Mouse (Mus musculus) bone marrow macrophage, adult 2 months (primary cell): ENCODE results near the gene Gm5862. TPM values are rescaled to one million over a fixed set of nuclear protein-coding genes. Genes with fewer than 3 reads are reported as not detected.
"Not testable (repeated sequence)": the region's sequence is repeated elsewhere in the genome, so short reads cannot be mapped to it uniquely, and the experiment has no call there.

Source experiments
- H3K27ac ChIP-seq: 2 replicates; pipeline ENCODE4 v1.5.1; 2012; ENCODE audit warnings: low read depth, low read length; ENCODE audit not compliant: insufficient read depth
- H3K4me1 ChIP-seq: 2 replicates; pipeline ENCODE4 v1.6.1; 2012; ENCODE audit warnings: low read length; ENCODE audit not compliant: control insufficient read depth, insufficient read depth
- H3K4me3 ChIP-seq: 2 replicates; pipeline ENCODE4 v1.5.1; 2012; ENCODE audit warnings: mild to moderate bottlenecking, low read length, moderate library complexity; ENCODE audit not compliant: insufficient read depth
- CTCF ChIP-seq: IDR thresholded peaks from 2 replicates; pipeline ENCODE4 v1.5.1; 2012; ENCODE audit warnings: low read depth, mild to moderate bottlenecking, low read length, moderate library complexity
- POLR2A ChIP-seq: IDR thresholded peaks from 2 replicates; pipeline ENCODE4 v1.6.1; 2012; ENCODE audit warnings: mild to moderate bottlenecking, low read depth, low read length, borderline replicate concordance
- polyA plus RNA-seq: library from polyadenylated mRNA; stranded (reverse); fragments of >200 nt; gene quantifications from 2 replicates; pipeline ENCODE4 v1.2.4, GENCODE M21; 2012; ENCODE audit not compliant: missing spikeins, insufficient read depth, insufficient read length

Gm5862 gene
- polyA plus RNA-seq = not detected in 2 replicates

DNA sequence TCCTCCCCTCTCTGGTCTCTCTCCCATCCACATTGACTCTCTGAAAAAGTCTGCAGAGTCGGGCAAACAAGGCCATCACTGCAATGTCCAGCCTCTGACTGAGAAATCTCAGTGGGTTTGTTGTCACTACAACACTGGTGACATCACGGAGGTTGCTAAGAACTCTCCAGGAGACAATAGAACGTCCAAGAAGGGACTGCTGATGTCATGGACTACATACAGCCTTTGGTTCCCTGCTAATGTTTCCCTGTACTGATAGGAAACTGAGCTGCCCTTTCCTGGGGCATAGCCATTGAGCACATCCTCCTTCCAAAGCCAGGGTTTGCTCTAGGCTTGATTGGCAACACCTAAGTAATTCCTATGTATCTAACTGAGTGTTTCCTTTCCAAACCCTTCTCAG lies at the start of gene Gm5862:
Gene Gm5862, minus strand, starts transcription at position 101 of the 400 bp plus-strand sequence.
- not testable (repeated sequence) for H3K4me3 ChIP-seq, H3K4me1 ChIP-seq, H3K27ac ChIP-seq

DNA sequence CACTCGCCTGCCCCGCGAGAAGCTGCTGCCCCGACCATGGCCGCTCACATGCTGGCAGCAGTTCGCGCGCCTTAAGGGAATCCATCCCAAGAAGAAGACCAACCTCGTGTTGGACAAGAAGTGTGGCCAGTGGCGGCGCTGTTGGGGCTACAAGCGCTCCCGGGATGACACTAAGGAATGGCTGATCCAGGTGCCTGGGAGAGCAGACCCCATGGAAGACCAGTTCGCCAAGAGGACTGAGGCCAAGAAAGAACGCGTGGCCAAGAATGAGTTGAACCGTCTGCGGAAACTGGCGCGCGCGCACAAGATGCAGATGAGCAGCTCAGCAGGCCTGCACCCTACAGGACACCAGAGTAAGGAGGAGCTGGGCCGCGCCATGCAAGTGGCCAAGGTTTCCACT lies 48.0 kb upstream of the Gm5862 start:
- no peak overlapping the region for H3K27ac ChIP-seq
- H3K4me3 ChIP-seq = no peak overlapping the region
- TF ChIP-seq POLR2A (no peak), CTCF (no peak)
- no peaks in the 10 kb centered on the region for H3K4me1 ChIP-seq

DNA sequence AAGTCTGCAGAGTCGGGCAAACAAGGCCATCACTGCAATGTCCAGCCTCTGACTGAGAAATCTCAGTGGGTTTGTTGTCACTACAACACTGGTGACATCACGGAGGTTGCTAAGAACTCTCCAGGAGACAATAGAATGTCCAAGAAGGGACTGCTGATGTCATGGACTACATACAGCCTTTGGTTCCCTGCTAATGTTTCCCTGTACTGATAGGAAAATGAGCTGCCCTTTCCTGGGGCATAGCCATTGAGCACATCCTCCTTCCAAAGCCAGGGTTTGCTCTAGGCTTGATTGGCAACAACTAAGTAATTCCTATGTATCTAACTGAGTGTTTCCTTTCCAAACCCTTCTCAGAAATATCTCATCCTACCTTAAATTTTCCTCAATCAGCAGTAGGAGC lies 35.8 kb upstream of the Gm5862 start, which contains the start of gene Gm7347:
Gene Gm7347, minus strand, starts transcription at position 101 of the 400 bp plus-strand sequence.
- not testable (repeated sequence) for H3K4me3 ChIP-seq, H3K27ac ChIP-seq, H3K4me1 ChIP-seq

- H3K4me1 ChIP-seq, H3K27ac ChIP-seq, H3K4me3 ChIP-seq: not testable (repeated sequence)
Measured at GRCm38 (mm10) chr5:26039458-26039857, 16.7 kb upstream of the Gm5862 start, which contains the start of gene Speer4a. TSS of gene Speer4a (minus strand) at chr5:26039558.

DNA sequence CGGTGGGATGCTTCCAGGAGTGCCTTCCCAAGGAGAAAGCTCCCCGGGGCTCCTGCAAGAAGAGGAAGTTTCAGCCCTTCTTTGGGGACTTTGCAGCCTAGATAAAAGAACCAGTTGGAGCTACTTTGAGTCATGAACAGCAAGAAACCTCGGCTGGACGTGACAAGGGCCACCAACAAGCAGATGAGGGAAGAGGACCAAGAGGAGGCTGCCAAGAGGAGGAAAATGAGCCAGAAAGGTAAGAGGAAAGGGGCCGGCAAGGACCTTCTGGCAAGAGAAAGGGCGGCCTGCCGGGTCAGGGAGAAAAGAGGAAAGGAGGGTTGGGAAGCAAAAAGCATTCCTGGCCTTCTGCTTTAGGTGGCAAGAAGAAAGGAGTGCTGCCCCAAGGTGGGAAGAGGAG lies 15.0 kb downstream of the Gm5862 start:
- not testable (repeated sequence) for H3K27ac ChIP-seq, H3K4me1 ChIP-seq, H3K4me3 ChIP-seq

DNA sequence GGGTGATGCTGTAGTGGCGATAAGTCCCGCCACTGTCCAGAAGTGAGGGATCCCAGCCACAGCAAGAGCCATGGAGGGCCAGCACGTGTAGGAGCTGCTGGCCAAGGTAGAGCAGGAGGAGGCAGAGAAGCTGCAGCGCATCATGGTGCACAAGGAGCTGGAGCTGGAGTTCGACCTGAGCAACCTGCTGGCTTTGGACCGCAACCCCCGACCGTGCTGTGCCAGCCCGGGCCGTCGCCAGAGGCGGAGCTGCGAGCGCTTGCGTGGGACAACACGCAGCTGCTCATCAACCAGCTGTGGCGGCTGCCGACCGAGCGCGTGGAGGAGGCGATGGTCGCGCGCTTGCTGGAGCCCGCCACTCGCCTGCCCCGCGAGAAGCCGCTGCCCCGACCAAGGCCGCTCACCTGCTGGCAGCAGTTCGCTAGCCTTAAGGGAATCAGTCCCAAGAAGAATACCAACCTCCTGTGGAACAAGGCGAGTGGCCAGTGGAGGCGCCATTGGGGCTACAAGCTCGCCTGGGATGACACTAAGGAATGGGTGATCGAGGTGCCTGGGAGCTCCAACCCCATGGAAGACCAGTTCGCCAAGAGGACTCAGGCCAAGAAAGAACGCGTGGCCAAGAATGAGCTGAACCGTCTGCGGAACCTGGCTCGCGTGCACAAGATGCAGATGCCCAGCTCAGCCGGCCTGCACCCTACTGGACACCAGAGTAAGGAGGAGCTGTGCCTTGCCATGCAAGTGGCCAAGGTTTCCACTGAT lies 15.6 kb downstream of the Gm5862 start:
- H3K27ac ChIP-seq, H3K4me1 ChIP-seq, H3K4me3 ChIP-seq: not testable (repeated sequence)

DNA sequence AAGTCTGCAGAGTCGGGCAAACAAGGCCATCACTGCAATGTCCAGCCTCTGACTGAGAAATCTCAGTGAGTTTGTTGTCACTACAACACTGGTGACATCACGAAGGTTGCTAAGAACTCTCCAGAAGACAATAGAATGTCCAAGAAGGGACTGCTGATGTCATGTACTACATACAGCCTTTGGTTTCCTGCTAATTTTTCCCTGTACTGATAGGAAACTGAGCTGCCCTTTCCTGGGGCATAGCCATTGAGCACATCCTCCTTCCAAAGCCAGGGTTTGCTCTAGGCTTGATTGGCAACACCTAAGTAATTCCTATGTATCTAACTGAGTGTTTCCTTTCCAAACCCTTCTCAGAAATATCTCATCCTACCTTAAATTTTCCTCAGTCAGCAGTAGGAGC lies 18.0 kb downstream of the Gm5862 start, which contains the start of gene Gm1979:
Gene Gm1979, minus strand, starts transcription at position 101 of the 400 bp plus-strand sequence.
- H3K4me1 ChIP-seq, H3K27ac ChIP-seq, H3K4me3 ChIP-seq: not testable (repeated sequence)

GRCm38 (mm10) chr5:25988550-25988949 lies 34.2 kb downstream of the Gm5862 start, which contains the start of gene Gm21698:
TSS of gene Gm21698 (minus strand) at chr5:25988650.
- not testable (repeated sequence) for H3K4me3 ChIP-seq, H3K4me1 ChIP-seq

DNA sequence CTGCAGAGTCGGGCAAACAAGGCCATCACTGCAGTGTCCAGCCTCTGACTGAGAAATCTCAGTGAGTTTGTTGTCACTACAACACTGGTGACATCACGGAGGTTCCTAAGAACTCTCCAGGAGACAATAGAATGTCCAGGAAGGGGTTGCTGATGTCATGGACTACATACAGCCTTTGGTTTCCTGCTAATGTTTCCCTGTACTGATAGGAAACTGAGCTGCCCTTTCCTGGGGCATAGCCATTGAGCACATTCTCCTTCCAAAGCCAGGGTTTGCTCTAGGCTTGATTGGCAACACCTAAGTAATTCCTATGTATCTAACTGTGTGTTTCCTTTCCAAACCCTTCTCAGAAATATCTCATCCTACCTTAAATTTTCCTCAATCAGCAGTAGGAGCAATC lies 50.2 kb downstream of the Gm5862 start, which contains the start of gene Gm21680:
Gene Gm21680, minus strand, starts transcription at position 101 of the 400 bp plus-strand sequence.
- H3K27ac ChIP-seq, H3K4me1 ChIP-seq: not testable (repeated sequence)

More at GRCm38 (mm10) chr5:25988550-25988949, 34.2 kb downstream of the Gm5862 start, which contains the start of gene Gm21698:
- not testable (repeated sequence) for H3K27ac ChIP-seq

More for the DNA sequence above, 50.2 kb downstream of the Gm5862 start, which contains the start of gene Gm21680:
- H3K4me3 ChIP-seq = not testable (repeated sequence)

Other genes starting within 250 kb of the Gm5862 start
- gene Gm21663, start 80.5 kb downstream of the Gm5862 start, polyA plus RNA-seq = not detected in 2 replicates
- not detected in 2 replicates for gene Gm21671, start 68.5 kb downstream of the Gm5862 start, polyA plus RNA-seq
- not detected in 2 replicates for gene Gm21680, start 50.3 kb downstream of the Gm5862 start, polyA plus RNA-seq
- 0.44 TPM in 1 of 2 replicates, not detected in the other for gene Gm21698, start 34.3 kb downstream of the Gm5862 start, polyA plus RNA-seq
- not detected in 2 replicates for gene Gm1979, start 18.1 kb downstream of the Gm5862 start, polyA plus RNA-seq
- not detected in 2 replicates for gene Speer4a, start 16.6 kb upstream of the Gm5862 start, polyA plus RNA-seq
- not detected in 2 replicates for gene Gm7347, start 35.7 kb upstream of the Gm5862 start, polyA plus RNA-seq
- gene Gm10471, start 66.4 kb upstream of the Gm5862 start, polyA plus RNA-seq = not detected in 2 replicates
- not detected in 2 replicates for gene 5031410I06Rik, start 82.4 kb upstream of the Gm5862 start, polyA plus RNA-seq
- not detected in 2 replicates for gene Gm10220, start 98.5 kb upstream of the Gm5862 start, polyA plus RNA-seq
- gene Gm7361, start 234.8 kb upstream of the Gm5862 start, polyA plus RNA-seq = not detected in 2 replicates